Mouse (Mus musculus) adrenal gland, adult (tissue): ENCODE results near the gene Hnrnpl.
A peak's percentile ranks its signal among the peaks of the same experiment; 100 is the strongest.

ENCODE experiments used
- DNase-seq, 2 experiments: peaks; one replicate each; pipeline ENCODE4 v3.0.0; 2022 to 2023; ENCODE audit warnings: low spot score in 1 of 2; ENCODE audit not compliant: inconsistent age in 2 of 2

The Hnrnpl gene

GRCm38 (mm10) chr7:28808221-28808941 lies at the start of gene Hnrnpl:
TSS of gene Hnrnpl (plus strand) at chr7:28808541.
- peak; percentile 56 to 93 for DNase-seq

- no peak for DNase-seq
These were observed 49.7 kb upstream of the Hnrnpl start for GRCm38 (mm10) chr7:28758623-28759022.

GRCm38 (mm10) chr7:28761907-28762306 lies 46.4 kb upstream of the Hnrnpl start:
- peak; percentile 60 to 79 for DNase-seq

- peak in 1 of 2 experiments; percentile 67 for DNase-seq
These were observed 43.1 kb upstream of the Hnrnpl start for GRCm38 (mm10) chr7:28765211-28765610.

- peak; percentile 98 to 99 for DNase-seq
These were observed 42.0 kb upstream of the Hnrnpl start, which contains the start of gene Sirt2 for GRCm38 (mm10) chr7:28766173-28766879. TSS of gene Sirt2 (plus strand) at chr7:28766735.

GRCm38 (mm10) chr7:28766910-28767309 lies 41.4 kb upstream of the Hnrnpl start:
- DNase-seq = no peak

GRCm38 (mm10) chr7:28767462-28767965 lies 40.8 kb upstream of the Hnrnpl start, which contains the start of gene Nfkbib:
TSS of gene Nfkbib (minus strand) at chr7:28767512.
- peak in 1 of 2 experiments; percentile 43 for DNase-seq

GRCm38 (mm10) chr7:28769414-28769958 lies 38.9 kb upstream of the Hnrnpl start:
- no peak for DNase-seq

- no peak for DNase-seq
These were observed 38.0 kb upstream of the Hnrnpl start for GRCm38 (mm10) chr7:28770309-28770708.

GRCm38 (mm10) chr7:28771867-28772266 lies 36.5 kb upstream of the Hnrnpl start:
- no peak for DNase-seq

- DNase-seq = no peak
These were observed 35.2 kb upstream of the Hnrnpl start for GRCm38 (mm10) chr7:28773163-28773562.

- DNase-seq = no peak
These were observed 34.2 kb upstream of the Hnrnpl start for GRCm38 (mm10) chr7:28774164-28774563.

GRCm38 (mm10) chr7:28775129-28775528 lies 33.2 kb upstream of the Hnrnpl start:
- no peak for DNase-seq

GRCm38 (mm10) chr7:28778825-28779224 lies 29.5 kb upstream of the Hnrnpl start:
- peak in 1 of 2 experiments; percentile 70 for DNase-seq

GRCm38 (mm10) chr7:28780067-28780658 lies 28.2 kb upstream of the Hnrnpl start:
- peak; percentile 86 to 96 for DNase-seq

- peak; percentile 64 to 70 for DNase-seq
These were observed 27.5 kb upstream of the Hnrnpl start for GRCm38 (mm10) chr7:28780857-28781256.

GRCm38 (mm10) chr7:28781261-28781663 lies 27.1 kb upstream of the Hnrnpl start:
- peak in 1 of 2 experiments; percentile 51 for DNase-seq

GRCm38 (mm10) chr7:28785161-28785560 lies 23.2 kb upstream of the Hnrnpl start:
- no peak for DNase-seq

GRCm38 (mm10) chr7:28787884-28788283 lies 20.5 kb upstream of the Hnrnpl start:
- no peak for DNase-seq

- peak in 1 of 2 experiments; percentile 35 for DNase-seq
These were observed 19.8 kb upstream of the Hnrnpl start, which contains the start of gene Rinl for GRCm38 (mm10) chr7:28788307-28789195. TSS of gene Rinl (plus strand) at chr7:28788969.
